Mouse (Mus musculus) thymus, postnatal 10 days (tissue): ENCODE results near the gene Smarcd3.

ENCODE experiments used
- DNase-seq, 2 experiments: peaks; one replicate each; pipeline ENCODE4 v3.0.0; 2021; ENCODE audit warnings: low spot score in 2 of 2

Gene Smarcd3

DNA sequence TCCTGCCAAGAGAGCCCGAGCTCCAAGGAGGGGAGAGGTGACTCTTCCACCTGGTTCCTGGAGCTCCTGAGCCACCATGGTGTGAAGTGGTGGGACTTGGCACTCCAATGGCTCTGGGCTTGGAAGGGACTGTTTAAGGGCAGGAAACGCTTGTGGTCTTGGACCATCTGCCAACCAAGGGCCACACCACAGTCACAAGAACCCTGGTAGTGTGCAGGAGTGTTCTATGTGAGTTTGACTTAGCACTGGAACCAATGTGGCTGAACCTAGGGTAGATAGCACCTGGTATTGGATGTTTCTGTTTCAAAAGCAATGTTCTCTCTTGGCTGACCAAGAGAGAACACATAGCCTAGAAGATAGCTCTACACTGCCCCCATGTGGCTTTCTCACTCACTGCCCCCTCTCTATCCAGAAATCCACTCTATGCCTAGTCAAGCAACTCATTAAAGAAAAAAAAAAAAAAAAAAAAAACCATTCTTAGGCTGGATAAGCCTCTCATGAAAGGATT, 26.9 kb downstream of the Smarcd3 start:
- DNase-seq: peak; percentile 45 to 73

DNA sequence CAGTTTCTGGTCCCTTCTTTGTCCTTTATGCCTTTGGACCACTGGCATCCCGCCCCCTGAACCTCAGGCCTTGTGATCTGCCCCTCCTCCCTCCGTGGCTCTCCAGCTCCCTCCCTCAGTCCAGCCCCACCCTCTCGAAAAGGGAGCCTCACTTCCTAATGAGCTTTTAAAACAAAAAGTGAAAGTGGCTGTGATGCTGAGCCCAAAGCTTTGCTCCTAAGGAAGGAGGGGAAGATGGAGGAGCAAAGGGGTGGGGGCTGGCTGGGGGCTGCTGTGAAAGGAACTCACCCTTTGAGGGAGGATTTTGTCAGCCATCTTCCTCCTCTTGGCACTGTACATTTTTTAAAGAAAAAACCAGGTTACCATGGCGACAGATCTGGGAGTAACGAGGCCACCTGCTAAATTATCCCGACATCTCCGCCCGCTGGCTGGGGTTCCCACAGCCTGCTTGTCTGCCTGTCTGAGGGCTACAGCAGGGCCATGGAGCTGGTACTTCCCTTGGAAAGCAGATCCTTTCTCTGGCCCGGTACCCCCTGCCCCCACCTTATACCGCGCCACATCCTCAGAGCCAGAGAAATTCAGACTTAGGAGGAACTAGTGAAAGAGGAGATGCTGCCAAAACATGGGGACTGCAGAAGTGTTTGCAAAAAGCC, 27.6 kb downstream of the Smarcd3 start:
- DNase-seq: no peak

DNA sequence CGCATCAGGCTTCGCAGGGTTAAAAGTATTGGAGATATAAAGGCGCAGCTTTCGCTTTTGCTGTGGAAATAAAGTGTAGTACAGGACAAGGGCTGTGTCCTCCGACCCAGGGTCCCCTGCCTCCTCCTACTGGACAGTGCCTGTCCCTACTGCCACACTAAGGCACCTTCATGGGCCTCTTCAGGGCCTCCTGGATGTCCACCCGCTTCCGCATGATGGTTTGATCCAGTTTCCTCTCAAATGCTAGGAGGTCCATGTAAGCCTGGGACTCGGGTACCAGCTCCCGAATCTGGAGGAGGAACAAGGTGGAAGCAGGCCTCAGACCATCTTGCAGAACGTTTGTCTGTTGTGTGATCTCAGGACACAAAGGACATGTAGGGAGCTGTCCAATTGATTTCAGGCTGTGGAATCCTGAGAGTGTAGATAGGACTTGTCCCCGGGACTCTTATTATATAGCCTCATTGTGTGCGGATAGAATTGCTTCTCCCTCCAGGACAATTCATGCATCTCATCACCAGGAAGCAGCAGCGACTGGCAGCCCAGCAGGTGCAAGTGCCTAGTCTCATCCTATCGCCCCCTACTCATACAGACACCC, 28.3 kb downstream of the Smarcd3 start:
- DNase-seq: no peak

DNA sequence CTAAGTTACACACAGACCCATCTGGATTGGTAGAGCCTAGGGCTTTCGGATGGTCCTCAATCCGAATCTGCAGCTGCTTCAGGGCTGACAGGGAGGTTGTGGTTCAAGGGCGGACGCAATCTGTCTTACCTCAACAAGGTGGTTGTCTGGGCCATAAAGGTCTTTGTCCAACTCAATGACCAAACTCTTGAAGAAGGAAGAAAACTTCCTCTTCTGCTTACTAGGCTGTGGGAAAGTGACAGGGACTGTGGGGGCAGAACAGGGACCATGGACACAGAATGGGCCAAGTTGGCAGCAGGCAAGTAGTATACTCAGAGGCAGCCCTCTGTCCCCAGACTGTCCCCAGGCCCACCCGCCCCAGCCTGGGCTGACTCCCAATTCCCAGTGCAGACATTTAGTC, 28.9 kb downstream of the Smarcd3 start:
- DNase-seq: no peak

DNA sequence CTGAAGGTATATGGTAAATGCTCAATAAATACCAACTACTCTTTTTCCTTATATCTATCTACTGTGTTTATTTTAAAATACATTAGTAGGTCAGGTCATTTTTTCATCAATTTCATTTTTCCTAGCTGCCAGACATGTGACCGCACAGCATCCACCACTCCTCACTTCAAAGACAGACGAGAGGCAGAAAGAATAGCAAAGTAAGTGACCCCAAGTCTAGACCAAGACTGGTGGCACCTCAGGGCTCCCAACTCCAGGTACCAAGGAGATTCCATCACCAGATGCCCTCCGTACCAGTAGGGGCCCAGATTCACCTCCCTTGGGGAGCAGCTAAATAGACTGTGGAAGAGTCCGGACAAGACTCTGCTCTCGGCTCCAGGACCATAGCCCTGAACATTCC, 29.9 kb downstream of the Smarcd3 start:
- DNase-seq: no peak

DNA sequence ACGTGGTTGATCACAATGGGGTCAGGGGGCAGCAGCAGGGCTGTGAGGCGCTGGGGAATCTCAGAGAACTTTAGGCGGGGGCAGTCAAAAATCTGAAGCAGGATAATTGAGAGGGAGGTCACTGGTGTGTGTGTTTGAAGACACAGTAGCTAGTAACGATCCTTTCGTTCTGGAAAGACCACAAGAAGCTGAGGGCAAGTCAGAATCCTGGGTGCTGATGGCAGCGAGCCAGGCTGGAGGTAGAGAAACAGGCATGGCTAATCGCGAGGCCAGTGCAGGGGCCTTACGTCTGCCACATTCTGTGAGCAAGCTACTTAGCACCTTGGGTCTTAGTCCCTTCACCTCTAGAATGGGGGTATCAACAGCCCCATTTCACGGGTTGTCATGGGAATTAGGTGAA, 30.3 kb downstream of the Smarcd3 start:
- DNase-seq: no peak

DNA sequence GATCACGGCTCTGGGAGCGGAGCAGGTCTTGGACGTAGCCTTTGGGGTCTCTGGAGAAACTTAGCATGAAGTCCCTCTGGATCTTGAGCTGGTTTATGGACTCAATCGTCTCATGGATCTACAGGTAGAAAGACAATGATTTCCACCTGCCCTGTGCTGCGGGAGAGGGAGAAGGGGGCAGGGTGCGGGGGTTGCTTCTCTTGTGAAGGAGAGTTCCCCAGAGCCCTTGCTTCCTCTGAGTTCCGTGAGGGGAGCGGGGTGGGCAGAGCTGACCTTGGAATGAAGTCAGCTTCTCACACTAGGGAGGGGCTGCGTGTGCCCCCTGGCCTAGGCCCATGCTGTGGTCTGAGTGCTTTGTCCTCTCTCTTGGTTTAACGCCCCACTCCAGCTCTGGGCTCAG, 31.0 kb downstream of the Smarcd3 start:
- no peak for DNase-seq

DNA sequence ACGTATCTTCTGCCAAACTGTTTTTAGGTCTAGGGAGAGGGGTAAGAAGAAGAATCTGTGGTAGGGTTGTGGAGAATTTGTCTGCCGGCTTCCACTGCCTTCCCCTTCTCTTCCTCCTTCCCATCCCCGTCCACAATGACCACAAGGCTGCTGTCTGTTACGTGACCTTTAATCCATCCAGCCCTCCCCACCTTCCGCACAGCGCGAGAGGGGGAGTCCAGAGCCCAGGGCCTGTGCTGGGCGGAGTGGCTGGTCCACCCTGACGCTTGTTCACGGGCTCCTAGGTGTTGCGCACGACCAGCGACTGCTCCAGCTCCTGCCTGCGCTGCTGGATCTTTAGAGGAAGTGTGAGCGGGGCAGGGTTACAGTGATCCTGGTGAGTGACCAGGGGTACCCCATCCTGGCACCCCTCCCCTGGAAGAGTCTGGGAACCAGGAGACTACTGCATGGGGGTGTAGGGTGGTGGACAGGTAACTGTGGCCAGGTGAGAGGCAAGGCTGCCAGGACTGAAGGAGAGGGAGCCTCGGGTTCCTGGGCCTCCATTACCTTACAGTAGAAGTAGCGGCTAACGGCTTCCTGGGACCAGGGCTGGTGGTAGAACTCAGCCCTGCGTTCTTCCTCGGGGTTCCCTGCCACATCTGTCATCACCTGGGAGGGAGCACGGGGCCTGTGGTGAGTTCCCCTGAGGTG, 31.6 kb downstream of the Smarcd3 start:
- DNase-seq: no peak

DNA sequence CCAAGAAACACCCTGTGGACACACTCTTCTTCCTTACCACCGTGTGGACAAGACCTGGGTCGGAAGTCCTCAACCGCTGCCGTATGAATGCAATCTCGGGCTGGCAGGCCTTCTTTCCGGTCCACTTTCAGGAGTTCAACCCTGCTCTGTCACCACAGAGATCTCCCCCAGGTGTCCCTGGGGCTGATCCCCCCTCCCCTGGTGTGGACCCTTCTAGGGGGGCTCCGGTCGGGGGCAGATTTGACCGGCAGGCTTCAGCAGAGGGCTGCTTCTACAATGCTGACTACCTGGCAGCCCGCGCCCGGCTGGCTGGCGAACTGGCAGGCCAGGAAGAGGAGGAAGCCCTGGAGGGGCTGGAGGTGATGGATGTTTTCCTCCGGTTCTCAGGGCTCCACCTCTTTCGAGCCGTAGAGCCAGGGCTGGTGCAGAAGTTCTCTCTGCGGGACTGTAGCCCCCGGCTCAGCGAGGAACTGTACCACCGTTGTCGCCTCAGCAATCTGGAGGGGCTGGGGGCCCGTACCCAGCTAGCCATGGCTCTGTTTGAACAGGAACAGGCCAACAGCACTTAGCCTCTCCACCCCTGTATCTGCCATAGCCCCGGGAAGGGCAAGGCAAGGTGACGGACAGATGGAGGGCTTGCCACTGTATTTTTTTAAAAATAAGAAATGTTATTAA, 32.3 kb downstream of the Smarcd3 start:
- DNase-seq: no peak

DNA sequence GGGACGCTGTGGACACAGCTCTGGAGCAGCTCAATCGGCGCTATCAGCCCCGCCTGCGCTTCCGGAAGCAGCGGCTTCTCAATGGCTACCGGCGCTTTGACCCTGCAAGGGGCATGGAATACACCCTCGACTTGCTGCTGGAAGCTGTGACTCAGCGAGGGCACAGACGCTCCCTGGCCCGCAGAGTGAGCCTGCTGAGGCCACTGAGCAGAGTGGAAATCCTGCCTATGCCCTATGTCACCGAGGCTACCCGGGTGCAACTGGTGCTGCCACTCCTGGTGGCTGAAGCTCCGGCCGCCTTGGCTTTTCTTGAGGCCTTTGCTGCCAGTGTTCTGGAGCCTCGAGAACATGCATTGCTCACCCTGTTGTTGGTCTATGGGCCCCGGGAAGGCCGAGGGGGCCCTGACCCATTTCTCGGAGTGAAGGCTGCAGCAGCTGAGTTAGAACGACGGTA, 32.9 kb downstream of the Smarcd3 start:
- DNase-seq: no peak

DNA sequence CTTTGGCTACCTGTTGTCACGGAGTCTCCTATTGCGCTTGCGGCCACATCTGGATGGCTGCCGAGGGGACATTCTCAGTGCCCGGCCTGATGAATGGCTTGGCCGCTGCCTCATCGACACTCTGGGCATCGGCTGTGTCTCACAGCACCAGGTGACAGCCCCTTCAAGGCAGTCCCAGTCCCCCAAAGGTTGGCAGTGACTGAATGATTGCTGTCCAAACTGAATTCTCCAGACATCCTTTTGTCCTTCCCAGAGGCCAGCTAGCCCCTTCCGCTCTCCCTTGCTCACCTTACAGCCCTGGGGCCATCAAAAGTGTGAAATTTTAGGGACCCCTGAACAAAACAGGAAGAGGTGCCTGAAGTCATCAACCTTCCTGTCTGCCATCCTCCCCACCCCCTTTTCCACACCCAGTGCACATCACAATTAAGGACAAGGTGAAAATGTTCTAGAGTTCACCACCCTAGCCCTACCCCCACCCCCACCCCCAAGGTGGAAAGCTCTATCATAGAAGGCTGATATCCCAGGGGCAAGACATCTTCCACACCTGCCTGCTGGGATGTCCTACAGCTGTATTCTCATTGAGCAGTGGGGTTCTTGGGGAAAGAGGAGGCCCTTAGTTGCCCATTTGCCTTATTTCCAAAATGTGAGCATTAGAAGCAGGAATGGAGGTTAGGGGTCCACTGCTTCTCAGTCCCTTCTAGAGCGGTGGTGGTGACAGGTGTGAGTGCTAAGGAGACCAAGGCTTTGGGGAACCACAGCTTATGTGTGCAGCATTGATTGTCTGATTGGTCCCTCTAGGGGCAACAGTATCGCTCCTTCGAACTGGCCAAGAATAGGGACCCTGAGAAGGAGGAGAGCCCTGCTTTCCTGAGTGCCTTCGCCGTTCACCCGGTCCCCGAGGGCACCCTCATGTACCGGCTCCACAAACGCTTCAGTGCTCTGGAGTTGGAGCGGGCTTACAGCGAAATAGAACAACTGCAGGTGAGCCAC, 34.4 kb downstream of the Smarcd3 start:
- no peak for DNase-seq

DNA sequence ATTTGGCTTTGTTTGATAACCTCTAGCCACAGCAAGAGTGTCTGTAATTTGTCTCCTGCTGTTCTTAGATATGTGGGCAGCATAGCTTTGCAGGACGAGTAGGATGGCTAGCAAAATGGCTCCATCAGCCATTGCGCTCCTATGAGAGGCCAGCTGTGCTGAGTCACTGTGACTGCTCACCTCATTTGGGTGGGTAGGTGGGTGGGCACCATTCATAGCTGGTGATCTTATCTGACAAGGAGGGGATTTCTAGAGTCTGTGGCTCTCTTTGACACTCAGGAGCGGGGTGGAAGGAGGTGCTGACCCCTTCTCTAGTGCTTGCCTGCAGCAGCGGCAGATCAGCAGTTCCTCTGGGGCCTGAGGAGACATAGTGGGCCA, 37.0 kb downstream of the Smarcd3 start:
- DNase-seq: no peak

DNA sequence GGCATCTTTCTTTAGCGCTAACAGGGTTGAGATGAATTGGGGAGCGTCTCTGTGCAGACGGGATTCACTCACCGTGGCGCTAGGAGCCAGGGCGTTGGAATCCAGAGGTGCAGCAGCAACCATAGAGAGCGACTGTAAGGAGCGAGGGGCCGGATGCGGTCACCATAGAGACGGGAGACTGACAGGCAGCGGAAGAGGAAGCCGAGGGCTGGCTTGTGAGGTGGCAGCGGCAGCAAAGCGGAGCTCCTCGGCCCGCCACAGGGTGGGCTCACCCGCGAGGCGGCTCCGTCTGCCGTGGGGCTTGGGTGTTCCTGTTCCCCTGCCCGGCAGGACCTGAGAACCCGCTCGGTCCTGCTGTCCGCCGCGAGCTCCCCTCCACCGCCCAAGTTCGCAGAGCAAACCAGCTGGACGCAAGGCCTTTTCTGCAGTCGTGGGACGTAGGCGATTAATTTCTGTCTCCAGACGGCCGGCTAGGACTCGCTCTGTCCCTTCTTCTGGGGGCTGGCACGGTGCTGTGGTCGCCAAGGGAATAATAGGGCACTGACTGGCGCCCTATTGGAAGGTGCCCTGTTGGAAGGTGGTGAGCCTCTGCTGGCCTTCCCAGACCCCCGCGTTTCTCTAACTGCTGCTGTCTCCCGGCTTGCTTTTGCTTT, 37.5 kb downstream of the Smarcd3 start, which contains the start of gene Chpf2:
Gene Chpf2, plus strand, starts transcription at position 195 of the 653 bp plus-strand sequence.
- DNase-seq: peak; percentile 79 to 84

DNA sequence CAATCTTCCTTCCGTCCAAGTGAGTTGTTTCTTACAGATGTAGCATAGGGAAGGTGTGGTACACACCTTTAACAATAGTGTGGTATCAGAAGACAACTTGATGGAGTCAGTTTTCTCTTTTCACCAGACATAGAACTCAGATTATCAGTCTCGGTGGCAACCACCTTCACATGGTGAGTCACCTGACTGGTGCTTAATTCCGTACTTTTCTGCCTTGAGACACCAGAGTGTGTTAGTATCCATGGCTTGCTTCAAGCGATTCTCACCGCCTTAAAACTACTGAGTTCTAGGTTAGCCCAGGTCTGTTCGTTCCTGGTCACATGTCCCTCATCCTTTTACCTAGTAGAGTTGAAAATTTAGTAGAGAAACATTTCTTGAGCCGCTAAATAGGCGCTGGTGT, 38.1 kb downstream of the Smarcd3 start:
- DNase-seq: no peak

DNA sequence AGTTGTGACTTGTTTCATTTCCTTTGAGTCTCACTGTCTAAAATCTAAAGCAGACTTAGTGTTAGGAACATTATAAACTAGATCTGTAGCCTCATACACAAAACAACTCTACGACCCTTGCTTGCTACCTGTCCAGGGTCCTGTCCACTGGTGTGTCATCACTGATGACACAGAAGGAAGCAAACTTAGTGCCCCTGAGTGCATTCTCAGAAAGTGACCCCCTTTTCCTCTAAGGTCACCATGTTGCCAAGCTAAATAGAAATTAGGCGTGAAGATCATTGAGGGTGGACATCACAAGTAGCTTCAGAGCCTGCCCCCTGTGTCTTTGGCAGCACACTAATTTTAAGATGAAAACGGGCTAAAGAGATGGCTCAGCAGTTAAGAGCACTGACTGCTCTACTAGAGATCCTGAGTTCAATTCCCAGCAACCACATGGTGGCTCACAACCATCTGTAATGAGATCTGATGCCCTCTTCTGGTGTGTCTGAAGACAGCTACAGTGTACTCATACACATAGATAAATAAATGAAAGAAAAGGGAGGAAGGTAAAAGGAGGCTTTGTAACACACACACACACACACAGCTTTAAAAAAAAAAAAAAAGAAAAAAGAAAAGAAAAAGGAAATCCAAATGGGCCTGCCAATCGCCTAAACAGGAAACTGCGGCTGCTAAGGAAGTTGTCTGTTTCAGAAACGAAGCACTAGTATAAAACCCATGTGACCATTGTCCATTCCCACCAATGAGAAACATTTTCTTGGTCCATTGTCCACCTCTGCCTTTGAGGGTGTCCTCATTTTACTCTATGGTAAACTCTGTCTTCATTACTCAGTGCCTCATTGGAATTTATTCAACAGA, 45.9 kb downstream of the Smarcd3 start:
- DNase-seq: no peak

DNA sequence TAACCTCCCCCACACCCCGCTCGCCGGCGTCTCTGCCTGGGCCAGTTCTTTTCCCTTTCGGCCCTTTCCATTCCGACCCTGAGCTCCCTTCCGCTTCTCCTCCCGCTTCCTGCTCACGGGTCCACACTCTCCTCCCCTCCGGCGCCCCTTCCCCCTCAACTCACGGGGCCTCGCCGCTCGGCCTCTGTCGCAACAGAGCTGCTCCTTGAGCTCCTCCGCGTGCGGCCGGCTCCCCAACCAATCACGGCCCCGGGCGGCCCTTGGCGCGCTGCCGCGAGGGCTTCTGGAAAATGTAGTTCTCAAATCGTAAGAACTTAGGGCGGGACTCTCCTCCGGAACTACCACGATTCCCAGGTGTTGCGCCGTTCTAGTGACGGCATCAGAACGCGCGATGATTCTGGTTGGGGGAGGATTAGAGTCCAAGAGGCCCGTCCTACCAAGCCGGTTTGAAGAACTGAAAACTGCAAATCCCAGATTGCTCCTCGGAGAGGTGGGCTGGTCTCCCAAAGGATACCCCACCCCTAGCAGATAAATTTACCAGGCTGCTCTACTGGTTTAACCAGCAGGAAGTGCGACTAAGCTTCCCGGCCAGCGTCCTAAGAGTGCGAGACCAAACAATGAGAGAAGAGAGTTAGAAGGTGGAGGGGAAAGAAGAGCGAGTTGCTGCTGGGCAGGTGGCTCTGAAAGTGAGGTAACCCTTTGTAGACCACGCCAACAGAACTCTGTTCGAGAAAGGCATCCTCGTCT, 46.9 kb downstream of the Smarcd3 start, which contains the start of gene Abcf2:
Gene Abcf2, minus strand, starts transcription at position 285 of the 747 bp plus-strand sequence.
- DNase-seq: peak; percentile 98 to 99

DNA sequence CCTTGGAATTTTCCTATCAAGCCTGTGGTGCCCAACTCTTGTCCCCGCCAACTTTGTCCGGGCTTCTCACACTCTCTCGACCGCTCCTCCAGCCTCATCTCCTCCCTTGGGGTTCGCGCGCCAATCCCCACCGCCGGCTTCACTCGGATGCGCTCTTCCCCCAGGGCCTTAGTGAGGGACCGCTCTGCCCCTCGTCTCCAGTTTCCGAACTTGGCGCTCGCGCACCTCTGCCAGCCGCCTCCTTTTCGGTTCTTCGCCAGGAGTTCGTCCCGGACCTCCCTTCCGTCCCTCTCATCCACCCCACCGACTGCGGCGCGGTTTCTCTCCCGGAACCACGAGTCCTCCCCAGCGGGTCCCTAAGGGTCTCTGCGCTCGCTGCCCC, 47.4 kb downstream of the Smarcd3 start:
- DNase-seq: no peak

DNA sequence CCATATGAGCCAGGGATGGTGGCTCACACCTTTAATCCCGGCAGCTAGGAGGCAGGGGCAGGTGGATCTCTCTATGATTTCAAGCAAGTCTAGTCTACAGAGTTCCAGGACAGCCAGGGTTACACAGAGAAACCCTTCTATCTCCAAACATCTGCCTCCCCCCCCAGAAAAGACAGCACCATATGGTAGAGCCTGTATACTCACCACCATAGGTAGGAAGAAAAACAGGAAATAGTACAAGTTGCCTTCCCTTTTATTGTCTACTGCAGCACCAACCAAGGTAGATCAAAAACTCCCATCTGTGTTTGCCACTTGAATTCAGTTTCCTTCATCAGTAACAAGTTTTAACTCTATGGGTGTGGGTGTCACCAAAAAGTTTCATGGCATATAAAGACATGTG, 48.3 kb downstream of the Smarcd3 start:
- DNase-seq: no peak

DNA sequence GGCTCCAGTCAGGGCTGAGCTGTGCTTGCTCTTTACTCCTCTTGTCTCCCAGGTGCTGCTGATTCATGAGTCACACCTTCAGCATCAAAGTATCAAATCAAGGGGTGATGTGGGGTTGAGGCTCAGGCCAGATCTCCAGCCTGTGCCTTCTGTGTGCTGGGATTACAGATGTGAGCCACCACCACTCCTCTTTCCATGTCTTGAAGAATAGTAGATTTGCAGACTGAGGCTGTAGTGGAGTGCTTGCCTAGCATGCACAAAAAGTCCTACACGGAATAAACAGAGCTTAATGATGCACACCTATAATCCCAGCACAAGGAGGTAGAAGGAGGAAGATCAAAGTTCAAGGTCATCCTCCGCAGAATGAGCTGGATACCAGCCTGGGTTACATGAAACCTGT, 67.5 kb downstream of the Smarcd3 start, which contains the start of gene 4931409K22Rik:
Gene 4931409K22Rik, minus strand, starts transcription at position 101 of the 400 bp plus-strand sequence.
- DNase-seq: no peak
